Mouse (Mus musculus): ENCODE results near the gene Hsf2bp.

DNA sequence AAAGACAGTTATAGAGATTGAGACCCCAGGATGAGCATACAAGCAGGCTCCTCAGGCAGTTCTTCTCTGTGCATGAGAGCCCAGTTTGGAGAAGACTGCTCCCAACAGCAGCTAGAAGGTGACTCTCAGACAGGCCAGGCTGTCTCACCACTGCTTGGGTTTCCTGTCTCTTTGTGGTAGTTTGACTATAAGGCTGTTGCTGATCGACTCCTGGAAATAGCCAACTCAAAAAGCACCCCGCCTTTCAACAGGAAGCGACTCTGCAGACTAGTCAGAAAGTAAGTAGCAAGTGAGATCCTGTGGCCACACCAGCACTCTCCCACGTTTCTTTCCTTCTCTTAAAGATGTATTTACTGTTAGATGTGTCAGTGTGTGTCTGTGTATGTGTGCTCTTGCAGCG is 17.5 kb upstream of the Hsf2bp start:
- TF ChIP-seq GATA1 (IDR thresholded peaks at IDR 0.05; ENCODE audit: borderline replicate concordance, low read length) (no peak), FLI1 (IDR thresholded peaks at IDR 0.05; ENCODE audit: low read length) (no peak)

All from megakaryocyte, embryonic 14.5 days (primary cell).